Mouse (Mus musculus): Measurements from ENCODE around the gene Wnt8b. TPM values are rescaled to one million over a fixed set of nuclear protein-coding genes. Genes with fewer than 3 reads are reported as not detected.

Gene Wnt8b
- polyA plus RNA-seq, 1 experiment from 2014 or later = 0.15 TPM

Other genes starting within 250 kb of the Wnt8b start
- gene Scd2, start 199.8 kb upstream of the Wnt8b start, polyA plus RNA-seq (2015; fragmentation: Nextera tagmentation; extraction: Ambion mirVana) = 266 and 297 TPM in 2 replicates
- 0.12 and 0.15 TPM in 2 replicates for gene Scd4, start 160.4 kb upstream of the Wnt8b start, polyA plus RNA-seq (2015; fragmentation: Nextera tagmentation; extraction: Ambion mirVana)
- 3.9 and 5.3 TPM in 2 replicates for gene Scd1, start 85.6 kb upstream of the Wnt8b start, polyA plus RNA-seq (2015; fragmentation: Nextera tagmentation; extraction: Ambion mirVana)
- 0.63 and 0.66 TPM in 2 replicates for gene Sec31b, start 52.4 kb downstream of the Wnt8b start, polyA plus RNA-seq (2015; fragmentation: Nextera tagmentation; extraction: Ambion mirVana)
- gene Gm20538, start 59.4 kb downstream of the Wnt8b start, polyA plus RNA-seq (2015; fragmentation: Nextera tagmentation; extraction: Ambion mirVana) = 1.0 TPM in 1 of 2 replicates, not detected in the other
- gene Ndufb8, start 62.0 kb downstream of the Wnt8b start, polyA plus RNA-seq (2015; fragmentation: Nextera tagmentation; extraction: Ambion mirVana) = 542 and 594 TPM in 2 replicates
- gene Hif1an, start 69.4 kb downstream of the Wnt8b start, polyA plus RNA-seq (2015; fragmentation: Nextera tagmentation; extraction: Ambion mirVana) = 27.0 and 27.2 TPM in 2 replicates